Mouse (Mus musculus): ENCODE data around the gene Spi1.
A peak's percentile ranks its signal among the peaks of the same experiment; 100 is the strongest.
"Not testable (repeated sequence)": the region's sequence is repeated elsewhere in the genome, so short reads cannot be mapped to it uniquely, and the experiment has no call there.

The Spi1 gene

DNA sequence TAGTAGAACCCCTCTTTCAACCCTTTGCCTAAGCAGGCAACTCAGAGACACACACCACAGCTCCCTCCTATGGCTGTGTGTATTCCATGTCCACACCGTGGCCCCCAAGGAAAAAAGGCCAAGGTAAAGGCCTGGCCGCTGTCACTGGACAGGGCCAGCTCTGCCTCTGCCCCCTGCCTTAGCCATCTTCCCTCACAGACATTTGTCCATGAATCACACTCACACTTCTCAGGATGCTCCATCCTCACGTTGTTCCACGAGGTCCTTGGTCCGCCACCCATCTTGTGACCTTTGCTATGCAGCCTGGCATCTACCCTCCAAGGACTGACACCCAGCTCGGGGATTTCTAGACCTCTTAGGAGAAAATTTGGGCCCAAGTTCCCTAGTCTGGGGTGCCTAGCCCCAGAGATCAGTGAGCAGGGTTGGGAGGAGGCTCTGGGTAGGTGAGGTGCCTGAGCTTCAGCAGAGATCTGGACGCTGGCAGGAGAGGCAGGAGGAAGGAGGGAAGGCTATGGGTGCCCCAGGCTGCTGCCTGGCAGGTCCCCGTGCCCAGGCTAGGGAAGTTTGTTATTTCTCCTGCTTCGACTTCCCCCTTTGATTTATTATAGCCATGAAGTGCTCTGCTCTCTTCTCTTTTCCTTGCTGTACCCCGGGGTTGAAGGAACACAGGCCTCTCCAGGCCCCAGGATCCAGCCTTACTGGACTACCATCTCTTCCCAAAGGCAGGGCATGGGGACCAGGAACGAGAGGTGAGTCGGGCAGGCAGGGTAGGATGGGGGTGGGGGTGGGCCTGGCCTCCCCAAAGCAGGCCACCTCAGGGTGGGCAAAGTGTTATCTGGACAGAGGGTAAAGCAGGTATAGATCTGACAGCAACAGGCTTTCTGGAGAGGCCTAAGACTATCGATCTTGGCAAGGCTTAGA, at the start of gene Spi1:
Spi1 (plus strand) TSS at position 616 of the 921 bp plus-strand sequence.
- no peak for DNase-seq

DNA sequence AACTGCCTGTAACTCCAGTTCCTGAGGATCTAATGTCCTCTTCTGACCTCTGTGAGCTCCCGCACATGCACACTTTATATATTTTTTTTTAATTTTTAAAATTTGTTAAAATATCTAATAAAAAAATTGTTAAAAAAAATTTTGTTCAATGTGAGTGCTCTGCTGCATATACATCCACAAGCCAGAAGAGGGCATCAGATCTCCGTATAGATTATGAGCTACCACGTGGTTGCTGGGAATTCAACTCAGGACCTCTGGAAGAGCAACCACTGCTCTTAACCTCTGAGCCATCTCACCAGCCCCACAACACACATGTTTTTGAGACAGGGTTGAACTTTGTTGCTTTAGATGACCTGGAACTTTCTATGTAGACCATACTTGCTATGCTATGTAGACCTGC, 49.2 kb upstream of the Spi1 start:
- DNase-seq = peak; percentile 45

GRCm38 (mm10) chr2:91035385-91035784, 46.8 kb upstream of the Spi1 start, which contains the start of gene Rapsn:
Rapsn (plus strand) TSS chr2:91035620.
- DNase-seq = no peak

DNA sequence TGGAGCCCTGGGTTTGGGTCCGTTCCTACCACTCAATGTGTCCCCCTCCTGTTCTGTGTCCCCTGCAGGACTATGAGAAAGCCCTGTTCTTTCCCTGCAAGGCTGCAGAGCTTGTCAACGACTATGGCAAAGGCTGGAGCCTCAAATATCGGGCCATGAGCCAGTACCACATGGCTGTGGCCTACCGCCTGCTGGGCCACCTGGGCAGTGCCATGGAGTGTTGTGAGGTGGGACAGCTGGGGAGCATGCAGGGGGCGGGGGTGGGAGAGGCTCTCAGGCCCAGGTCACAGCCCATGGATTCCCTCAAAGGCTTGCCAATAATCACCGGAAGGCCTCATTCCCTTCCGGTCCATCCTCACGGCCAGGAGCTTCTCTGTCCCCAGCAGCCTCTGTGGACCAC, 40.4 kb upstream of the Spi1 start:
- DNase-seq = no peak

GRCm38 (mm10) chr2:91042651-91043398, 39.4 kb upstream of the Spi1 start:
- DNase-seq = no peak

- DNase-seq = no peak
Measured at GRCm38 (mm10) chr2:91044727-91045126, 37.5 kb upstream of the Spi1 start.

GRCm38 (mm10) chr2:91045805-91046204, 36.4 kb upstream of the Spi1 start:
- DNase-seq = not testable (repeated sequence)

- DNase-seq = no peak
Measured at GRCm38 (mm10) chr2:91047359-91047758, 34.8 kb upstream of the Spi1 start.

DNA sequence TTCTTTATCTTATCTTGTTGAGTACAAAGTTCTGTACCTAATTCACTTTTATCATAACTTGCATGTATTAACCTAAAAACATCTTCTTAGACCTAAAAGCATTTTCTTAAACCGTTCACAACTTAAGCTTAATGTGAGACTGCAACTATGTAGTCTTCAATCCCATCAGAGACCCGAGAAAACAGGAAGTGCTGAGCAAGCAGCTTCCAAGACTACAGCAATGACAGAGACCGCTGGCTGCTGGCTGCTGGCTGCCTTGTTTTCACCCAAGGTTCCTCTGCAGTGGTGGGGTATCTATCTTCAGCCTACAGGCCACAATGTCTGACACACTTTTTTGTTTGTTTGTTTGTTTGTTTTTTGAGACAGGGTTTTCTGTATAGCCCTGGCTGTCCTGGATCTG, 30.3 kb upstream of the Spi1 start:
- DNase-seq = no peak

GRCm38 (mm10) chr2:91052752-91053151, 29.4 kb upstream of the Spi1 start:
- DNase-seq = no peak

DNA sequence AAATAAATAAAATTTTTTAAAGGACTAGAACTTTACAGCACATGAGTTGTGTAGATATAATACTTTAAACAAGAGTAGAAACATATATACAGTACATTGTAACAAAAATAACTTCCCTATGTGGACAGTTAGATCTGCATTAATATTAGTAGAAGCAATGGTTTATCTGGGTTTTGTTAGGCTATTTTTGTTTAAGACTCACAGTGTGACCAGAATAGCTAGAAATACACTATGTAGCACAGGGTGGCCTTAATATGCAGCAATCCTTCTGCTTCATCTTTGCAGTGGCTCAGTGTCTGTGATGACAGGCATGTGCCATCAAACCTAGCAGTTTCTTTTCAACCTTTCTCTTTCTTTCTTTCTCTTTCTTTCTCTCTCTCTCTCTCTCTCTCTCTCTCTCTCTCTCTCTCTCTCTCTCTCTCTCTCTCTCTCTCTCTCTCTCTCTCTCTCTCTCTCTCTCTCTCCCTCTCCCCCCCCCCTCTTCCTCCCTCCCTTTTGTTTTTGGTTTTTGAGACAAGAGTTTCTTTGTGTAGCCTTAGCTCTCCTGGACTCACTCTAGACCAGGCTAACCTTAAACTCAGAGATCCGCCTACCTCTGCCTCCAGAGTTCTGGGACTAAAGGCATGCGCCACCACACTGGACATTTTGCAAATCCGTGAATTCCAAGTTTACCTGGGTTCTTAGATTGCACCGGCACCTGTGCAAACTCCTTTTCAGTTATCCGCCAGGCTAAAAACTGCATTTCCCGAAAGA, 28.8 kb upstream of the Spi1 start:
- no peak for DNase-seq

- DNase-seq = peak; percentile 98
Measured at GRCm38 (mm10) chr2:91053934-91054382, 28.2 kb upstream of the Spi1 start, which contains the start of gene Psmc3. Psmc3 (plus strand) TSS chr2:91054009.

DNA sequence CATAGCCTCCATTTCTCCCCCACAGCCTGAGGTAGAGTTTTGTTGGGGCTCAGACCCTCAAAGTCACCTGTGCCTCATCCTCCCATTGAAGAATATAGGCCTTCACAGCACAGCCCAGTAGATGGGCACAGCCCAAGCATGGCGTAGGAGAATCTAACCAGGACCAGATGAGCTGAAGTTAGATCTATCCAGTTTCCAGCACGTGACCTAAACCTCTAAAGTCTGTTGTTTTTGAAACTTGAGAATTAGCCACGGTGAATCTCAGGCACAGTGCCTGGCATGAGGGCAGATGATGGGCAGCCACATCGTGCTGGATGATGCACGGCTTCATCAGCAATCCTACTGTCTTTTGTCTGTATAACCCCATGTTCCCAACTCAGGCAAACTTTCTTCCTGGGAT, 23.8 kb upstream of the Spi1 start:
- DNase-seq = no peak

GRCm38 (mm10) chr2:91059376-91059775, 22.8 kb upstream of the Spi1 start:
- no peak for DNase-seq

DNA sequence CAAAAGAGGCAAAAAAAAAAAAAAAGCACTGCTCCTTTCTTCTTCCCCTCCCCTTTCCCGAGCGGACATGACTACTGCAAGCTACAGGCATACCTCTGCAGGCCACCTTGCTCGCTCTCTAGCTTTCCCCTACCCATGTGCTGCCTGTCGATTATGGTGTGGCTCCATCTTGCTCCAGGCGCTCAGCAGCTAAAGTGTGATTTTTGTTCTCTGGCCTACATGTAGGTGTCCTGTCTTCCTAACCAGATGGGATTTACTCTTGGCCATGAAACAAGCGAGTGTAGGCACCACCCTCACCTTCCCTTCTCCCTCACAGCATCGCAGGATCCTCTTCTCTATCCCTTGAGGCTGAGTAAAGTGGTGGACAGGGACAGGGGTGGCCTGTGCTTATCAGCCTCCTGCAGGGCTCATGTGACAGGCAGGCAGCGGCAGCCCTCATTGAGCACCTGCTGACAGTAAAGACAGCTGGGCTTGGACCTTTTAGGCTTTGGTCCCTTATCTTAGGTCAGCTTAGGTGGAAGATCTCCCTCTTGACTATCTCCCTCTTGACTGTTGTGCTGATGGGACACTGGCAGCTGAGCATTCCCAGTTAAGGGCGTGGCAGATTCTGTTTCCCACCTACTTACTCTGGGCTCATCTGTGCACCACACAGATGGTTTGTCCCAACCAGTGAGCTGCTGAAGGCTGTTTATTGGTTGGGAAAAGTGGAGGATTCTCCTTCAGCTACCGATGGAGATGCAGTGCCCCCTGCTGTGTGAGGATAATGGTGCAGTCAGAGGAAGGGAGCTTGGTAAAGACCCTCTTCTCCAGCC, 21.4 kb upstream of the Spi1 start:
- DNase-seq = peak; percentile 68

DNA sequence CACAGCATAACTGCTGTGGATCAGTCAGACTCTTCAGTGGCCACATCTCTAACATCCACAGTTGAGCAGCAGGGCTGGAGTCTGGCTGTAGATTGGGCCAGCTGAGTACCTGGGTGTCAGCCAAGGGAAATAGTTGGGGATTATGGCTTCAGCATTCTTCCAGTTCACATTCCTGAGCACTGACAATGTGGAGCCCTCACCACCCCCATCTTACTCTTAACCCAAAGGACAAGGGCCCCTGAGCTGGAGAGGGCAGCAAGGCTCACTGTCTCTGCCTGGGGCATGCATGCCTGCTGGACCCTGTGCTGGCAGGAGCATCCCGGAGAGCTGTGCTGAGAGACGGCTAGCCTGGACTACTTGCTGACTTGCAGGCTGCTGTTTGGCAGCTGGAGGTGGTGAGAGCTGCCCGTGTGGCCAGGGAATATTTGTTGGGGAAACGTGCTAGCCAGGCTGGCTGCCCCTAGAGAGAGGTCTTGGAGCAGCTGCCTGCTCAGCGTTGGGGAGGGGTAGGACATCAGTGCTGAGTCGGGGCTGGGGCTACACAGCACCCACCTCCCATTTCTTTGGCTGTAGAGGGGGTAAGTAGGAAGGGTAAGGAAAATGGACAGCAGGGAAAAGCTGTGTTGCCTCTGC, 20.2 kb upstream of the Spi1 start:
- no peak for DNase-seq

DNA sequence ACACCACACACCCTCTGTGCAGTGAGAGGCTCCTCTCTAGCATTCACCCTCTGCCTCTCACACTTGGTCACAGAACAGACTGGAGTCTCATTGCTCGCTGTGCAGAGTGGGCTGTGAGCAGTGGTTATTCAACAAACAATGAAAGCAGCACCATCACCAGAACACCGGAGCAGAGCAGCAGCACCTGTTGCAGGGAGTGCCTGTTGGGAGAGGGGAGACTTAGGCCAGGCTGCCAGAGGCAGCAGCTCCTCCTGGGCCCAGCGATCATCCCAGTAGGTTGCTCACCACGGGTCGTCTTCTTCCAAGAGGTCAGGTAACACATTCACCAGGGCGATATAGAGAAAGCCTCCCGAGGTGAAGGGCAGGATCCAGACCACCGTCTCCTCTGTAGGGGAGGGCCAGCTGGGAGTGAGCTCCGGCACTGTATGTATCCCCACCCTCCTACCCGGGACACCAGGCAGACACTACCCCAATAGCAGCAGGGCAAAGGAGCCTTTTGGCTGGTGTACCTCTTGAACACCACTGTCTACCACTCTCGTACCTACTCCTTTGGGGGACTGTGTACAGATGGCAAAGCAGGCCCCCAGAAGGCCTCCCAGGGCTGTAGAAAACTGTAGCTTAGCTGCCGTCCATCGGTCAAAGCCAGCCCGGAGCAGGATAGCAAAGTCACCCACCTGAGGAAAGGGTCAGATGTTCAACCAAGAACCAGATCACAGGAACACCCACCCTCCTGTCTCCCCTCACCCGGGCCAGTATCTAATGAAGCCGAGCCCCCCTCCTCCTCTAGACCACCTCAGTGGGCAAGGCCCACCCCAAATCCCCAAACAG, 19.2 kb upstream of the Spi1 start:
- DNase-seq = no peak

- DNase-seq = no peak
Measured at GRCm38 (mm10) chr2:91064211-91064610, 18.0 kb upstream of the Spi1 start.

DNA sequence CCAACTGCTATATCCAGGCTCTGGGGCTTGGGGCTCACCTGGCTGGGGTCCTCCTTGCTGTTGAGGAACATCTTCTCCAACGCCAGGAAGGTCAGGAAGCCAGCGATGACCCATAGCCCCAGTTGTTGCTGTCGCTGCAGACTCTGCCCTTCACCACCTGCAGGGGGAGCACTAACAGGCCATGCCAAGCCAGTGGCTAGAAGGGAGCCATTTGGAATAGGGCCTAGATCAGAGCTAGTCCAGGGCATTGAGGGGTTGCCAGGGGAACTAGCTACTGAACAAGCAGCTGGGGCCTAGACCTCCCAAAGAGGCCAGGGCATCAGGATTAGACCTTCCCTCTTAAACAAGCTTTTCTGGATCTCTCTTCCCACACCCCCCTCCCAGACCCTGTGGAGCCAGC, 16.6 kb upstream of the Spi1 start:
- DNase-seq = peak; percentile 60

DNA sequence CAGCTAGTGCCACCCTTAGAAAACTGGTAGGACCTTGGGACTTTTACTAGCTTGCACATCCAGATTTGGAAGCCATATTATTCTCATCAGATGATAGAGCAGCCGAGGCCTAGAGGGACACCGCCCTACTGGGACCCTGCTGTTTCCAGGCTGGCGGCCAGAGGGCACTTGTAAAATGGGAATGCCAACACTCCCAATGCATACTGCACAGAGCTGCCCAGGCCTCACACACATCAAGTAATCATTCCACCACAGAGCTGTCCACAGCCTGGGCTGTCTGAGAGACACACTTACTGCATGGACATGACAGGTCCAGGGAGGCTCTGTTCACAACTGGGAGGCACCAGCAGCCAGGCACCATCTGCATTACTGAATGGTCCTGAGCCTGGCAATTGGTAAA, 15.7 kb upstream of the Spi1 start:
- DNase-seq = no peak

Measured in embryo, embryonic 11 days (tissue).